Mouse (Mus musculus) kidney, adult 11 months (tissue): ENCODE data around the gene Rassf9.

Experiments
- DNase-seq: peaks from one replicate; pipeline ENCODE4 v3.0.0; 2022

Gene Rassf9

GRCm38 (mm10) chr10:102511807-102512461 lies at the start of gene Rassf9:
Gene Rassf9, plus strand, starts transcription at chr10:102512222.
- DNase-seq = peak; percentile 76

DNA sequence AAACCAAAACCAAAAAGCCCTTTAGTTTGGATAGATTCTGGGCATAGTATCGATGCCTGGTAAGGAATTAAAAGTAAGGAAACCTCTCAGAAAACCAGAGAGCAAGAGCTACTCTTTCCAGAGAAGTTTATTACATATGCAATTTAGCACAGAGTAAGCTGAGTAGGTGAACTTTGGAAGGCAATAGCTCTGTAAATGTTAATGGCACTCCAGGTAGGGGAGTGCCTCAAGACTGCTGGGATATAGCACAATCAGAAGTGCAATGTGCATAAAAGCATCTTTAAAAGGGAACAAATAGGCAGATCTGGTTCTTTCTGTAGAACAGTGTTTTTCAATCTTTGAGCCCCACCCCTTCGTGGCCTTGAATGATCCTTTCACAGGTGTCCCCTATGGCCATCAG lies 42.6 kb upstream of the Rassf9 start:
- DNase-seq = no peak

DNA sequence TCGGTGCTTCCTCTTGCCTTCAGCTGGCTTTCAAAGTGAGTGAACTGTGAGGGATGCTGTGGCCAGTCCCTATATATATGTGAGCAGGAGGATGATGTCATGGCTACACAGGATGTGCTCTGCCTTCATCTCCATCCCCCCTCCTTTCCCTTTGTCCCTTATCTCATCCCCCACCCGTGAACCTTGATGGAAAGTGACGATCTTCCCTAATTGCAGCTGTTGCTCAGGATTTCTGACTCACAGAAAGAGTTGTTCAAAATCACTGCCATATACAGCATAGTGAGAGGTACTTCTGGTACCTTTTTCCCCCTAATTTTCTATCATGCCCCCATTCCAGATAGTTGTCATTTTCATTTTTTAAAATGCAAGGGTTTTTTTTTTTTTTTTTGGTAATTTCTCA lies 21.6 kb upstream of the Rassf9 start, which contains the start of gene Nts:
TSS of gene Nts (minus strand) at position 101 of the 400 bp plus-strand sequence.
- no peak for DNase-seq

GRCm38 (mm10) chr10:102491792-102492191 lies 20.2 kb upstream of the Rassf9 start:
- DNase-seq = no peak

GRCm38 (mm10) chr10:102498754-102499153 lies 13.3 kb upstream of the Rassf9 start:
- DNase-seq = peak; percentile 14

DNA sequence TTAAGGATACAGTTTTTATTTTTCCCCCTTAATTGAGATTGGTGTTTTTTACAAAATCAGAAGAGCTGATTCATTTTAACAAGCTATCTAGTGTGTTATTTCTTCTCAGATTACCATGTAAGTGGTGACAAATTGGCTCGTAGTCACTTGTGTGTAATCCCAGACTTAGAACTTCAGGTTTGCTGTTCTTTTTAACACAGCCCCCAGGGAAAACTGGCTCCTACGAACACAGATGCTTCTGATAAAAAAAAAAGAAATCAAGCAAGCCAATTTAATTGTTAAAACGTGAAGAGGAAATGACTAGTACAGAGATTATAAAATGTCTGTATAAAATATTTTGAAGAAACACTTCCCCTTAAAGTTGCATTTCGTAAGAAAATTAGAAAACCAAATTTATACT lies 4.6 kb upstream of the Rassf9 start:
- DNase-seq = no peak

- DNase-seq = no peak
These were observed 588 bp upstream of the Rassf9 start for GRCm38 (mm10) chr10:102511461-102511806.

DNA sequence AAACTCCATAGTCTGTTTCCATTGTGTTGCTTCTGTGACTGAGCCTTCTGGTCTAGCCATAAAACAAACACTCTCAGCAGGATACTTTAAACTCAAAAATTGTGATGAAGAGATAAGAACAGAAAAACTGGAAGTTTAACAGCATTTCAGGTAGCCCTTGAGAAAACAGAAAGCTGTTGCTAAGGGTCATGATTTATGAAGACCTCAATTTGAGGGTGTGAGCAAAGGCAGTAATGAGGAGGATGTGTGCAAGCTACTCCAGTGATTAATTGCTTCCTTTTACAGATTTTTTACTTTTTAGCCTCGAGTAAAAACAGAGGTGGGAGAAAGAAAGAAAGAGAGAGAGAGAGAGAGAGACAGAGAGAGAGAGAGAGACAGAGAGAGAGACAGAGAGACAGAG lies 2.1 kb downstream of the Rassf9 start:
- no peak for DNase-seq

DNA sequence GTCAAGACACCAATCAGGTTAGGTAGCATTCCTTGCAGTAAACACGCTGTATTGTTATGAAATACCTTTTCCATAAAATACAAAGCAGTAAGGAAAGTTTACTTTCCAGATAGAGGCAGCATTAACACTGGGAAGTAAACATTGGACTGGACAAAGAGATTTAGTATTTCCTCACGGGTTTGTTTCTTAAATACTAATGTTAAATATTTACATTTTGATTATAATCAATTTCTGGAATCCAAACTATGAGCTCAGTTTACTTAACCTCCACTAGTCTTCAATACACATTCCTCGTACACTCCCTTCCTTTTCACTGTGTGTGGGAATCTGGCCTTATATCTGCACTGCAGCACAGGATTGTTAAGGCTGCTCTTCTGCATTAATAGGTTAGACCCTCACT lies 15.9 kb downstream of the Rassf9 start:
- DNase-seq = no peak

- DNase-seq = no peak
These were observed 41.9 kb downstream of the Rassf9 start for GRCm38 (mm10) chr10:102553941-102554340.

GRCm38 (mm10) chr10:102562488-102562887 lies 50.5 kb downstream of the Rassf9 start:
- no peak for DNase-seq

GRCm38 (mm10) chr10:102577970-102578369 lies 65.9 kb downstream of the Rassf9 start:
- no peak for DNase-seq

DNA sequence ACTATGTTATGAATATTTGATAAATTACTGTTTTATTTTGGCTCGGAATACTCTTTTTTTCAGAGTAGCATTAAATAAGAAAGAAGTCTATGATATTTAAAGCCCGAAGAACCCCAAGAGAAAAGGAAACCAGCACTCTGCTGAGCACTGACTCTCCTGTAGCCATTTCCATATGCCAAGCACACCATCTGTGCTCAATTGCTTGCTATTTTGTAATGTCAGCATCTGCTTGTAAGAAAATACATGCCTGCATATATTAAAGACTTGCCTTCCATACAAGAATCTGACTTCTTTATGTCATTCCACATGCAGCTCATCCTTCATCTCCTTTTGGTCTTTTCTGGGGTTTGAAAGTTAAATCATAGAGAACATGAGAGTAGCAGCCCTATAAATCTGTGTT lies 82.3 kb downstream of the Rassf9 start:
- no peak for DNase-seq
